Mouse (Mus musculus) midbrain, embryonic 13.5 days (tissue): ENCODE measurements around the gene Fancc. TPM values are rescaled to one million over a fixed set of nuclear protein-coding genes. Genes with fewer than 3 reads are reported as not detected.

Source experiments
- ATAC-seq: fragments of 200-750 bp; cut with Nextera tagmentation; 2 replicates; pipeline ENCODE4 v1.8.0; 2017; ENCODE audit warnings: mild to moderate bottlenecking, moderate TSS enrichment, moderate library complexity
- H3K27ac ChIP-seq: fragments of 300-500 bp; sonication (generic); 2 replicates; pipeline ENCODE4 v1.5.1; 2015; ENCODE audit warnings: inconsistent platforms, mild to moderate bottlenecking, moderate library complexity
- H3K27me3 ChIP-seq: fragments of 300-500 bp; sonication (generic); 2 replicates; pipeline ENCODE4 v1.6.1; 2015; ENCODE audit warnings: mild to moderate bottlenecking, inconsistent platforms
- H3K36me3 ChIP-seq: fragments of 300-500 bp; sonication (generic); 2 replicates; pipeline ENCODE4 v1.6.1; 2015; ENCODE audit warnings: mild to moderate bottlenecking, inconsistent platforms
- H3K4me1 ChIP-seq: fragments of 300-500 bp; sonication (generic); replicated peaks from 2 replicates; pipeline ENCODE4 v1.6.1; 2015; ENCODE audit warnings: inconsistent platforms
- H3K4me2 ChIP-seq: fragments of 300-500 bp; sonication (generic); replicated peaks from 2 replicates; pipeline ENCODE4 v1.6.1; 2015; ENCODE audit warnings: moderate library complexity, mild to moderate bottlenecking, inconsistent platforms
- H3K4me3 ChIP-seq: fragments of 300-500 bp; sonication (generic); replicated peaks from 2 replicates; pipeline ENCODE4 v1.5.1; 2015; ENCODE audit warnings: mild to moderate bottlenecking, inconsistent platforms
- H3K9ac ChIP-seq: fragments of 300-500 bp; sonication (generic); replicated peaks from 2 replicates; pipeline ENCODE4 v1.6.1; 2015; ENCODE audit warnings: mild to moderate bottlenecking, inconsistent platforms
- H3K9me3 ChIP-seq: fragments of 300-500 bp; sonication (generic); 2 replicates; pipeline ENCODE4 v1.6.1; 2016; ENCODE audit warnings: mild to moderate bottlenecking, inconsistent platforms
- WGBS: fragments of 180-500 bp; shearing (Covaris S2); methylation state at CpG from one replicate; pipeline ENCODE4 v1.1.7; 2015; 5-methylcytosine and 5-hydroxymethylcytosine counted together
- polyA plus RNA-seq: library from polyadenylated mRNA; unstranded; fragments of >200 nt; fragmentation: Nextera tagmentation; extraction: Ambion mirVana; gene quantifications from 2 replicates; pipeline ENCODE4 v1.2.1, GENCODE M21; 2015

Fancc gene
- polyA plus RNA-seq, 1 experiment from 2014 or later, result 19.7 TPM

- Histone ChIP-seq H3K36me3 (peaks cover 19% of the 10 kb centered on the region), H3K4me1 (0 out of 2 replicates have a peak, but pooled peaks cover 3% of the 10 kb centered on the region), H3K9me3 (no peaks in the 10 kb centered on the region), H3K27ac (no peak overlapping the region), H3K27me3 (no peaks in the 10 kb centered on the region), H3K4me3 (no peak overlapping the region), H3K4me2 (no peak overlapping the region), H3K9ac (no peak overlapping the region)
- no peak for ATAC-seq
- 83% methylated on average over 3 of the region's 3 CpGs for WGBS
Measured at GRCm38 (mm10) chr13:63309563-63309962, 187.5 kb downstream of the Fancc start.

DNA sequence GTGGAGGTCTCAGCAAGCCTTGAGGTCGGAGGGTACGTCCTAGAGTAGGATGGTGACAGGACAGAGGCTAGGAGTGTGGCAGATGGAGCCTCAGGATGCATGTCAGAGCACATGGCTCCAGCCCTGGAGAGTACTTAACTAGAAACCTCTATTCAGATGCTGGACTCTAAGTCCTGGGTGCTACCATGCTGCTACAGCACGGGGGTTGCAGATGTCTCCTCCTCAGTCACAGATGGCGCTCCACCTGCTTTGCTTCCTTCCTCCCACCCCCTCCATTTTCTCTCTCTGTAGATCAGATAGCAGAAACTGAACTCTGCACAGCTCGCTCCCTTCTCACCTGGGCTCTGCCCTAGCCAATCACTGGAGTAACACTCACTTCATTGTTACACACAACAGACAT, 190.3 kb downstream of the Fancc start:
- Histone ChIP-seq H3K4me3 (no peak overlapping the region), H3K9ac (no peak overlapping the region), H3K36me3 (peaks cover 33% of the 10 kb centered on the region), H3K4me2 (no peak overlapping the region), H3K27ac (no peak overlapping the region), H3K9me3 (no peaks in the 10 kb centered on the region), H3K27me3 (no peaks in the 10 kb centered on the region), H3K4me1 (peaks cover 7% of the 10 kb centered on the region)
- ATAC-seq, result no peak
- 77% methylated on average over 5 of the region's 5 CpGs for WGBS

- Histone ChIP-seq H3K27me3 (no peaks in the 10 kb centered on the region), H3K4me2 (no peak overlapping the region), H3K36me3 (peaks cover 46% of the 10 kb centered on the region), H3K4me3 (no peak overlapping the region), H3K9me3 (no peaks in the 10 kb centered on the region), H3K4me1 (peaks cover 11% of the 10 kb centered on the region), H3K9ac (no peak overlapping the region), H3K27ac (no peak overlapping the region)
- WGBS, result 75% methylated on average over 16 of the region's 16 CpGs
- ATAC-seq, result peak; percentile 46; the same call in 1 of the 2 replicates
Measured at GRCm38 (mm10) chr13:63305160-63306011, 191.7 kb downstream of the Fancc start.

DNA sequence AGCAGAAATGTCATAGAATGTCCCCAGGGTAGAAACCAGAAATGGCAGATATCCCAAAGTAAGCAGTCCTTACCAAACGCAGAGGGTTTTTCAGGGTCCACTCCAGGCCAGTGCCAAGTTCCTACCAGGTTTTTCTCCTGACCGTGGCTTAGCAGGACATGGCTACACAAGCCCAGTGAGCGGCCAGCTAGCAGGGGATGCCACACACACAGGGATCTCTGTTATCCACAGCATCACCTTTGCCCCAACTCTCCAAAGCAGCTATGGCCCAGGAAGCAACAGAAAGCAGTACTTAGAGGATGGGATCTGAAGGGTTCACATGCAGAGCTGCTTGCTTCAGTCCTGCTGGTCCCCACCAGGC, 192.3 kb downstream of the Fancc start:
- 59% methylated on average over 3 of the region's 3 CpGs for WGBS
- H3K4me1 ChIP-seq, result peaks cover 11% of the 10 kb centered on the region
- H3K4me3 ChIP-seq, result no peak overlapping the region
- H3K27me3 ChIP-seq, result no peaks in the 10 kb centered on the region
- H3K27ac ChIP-seq, result no peak overlapping the region
- no peak overlapping the region for H3K9ac ChIP-seq
- no peaks in the 10 kb centered on the region for H3K9me3 ChIP-seq
- no peak overlapping the region for H3K4me2 ChIP-seq
- peaks cover 52% of the 10 kb centered on the region for H3K36me3 ChIP-seq
- no peak for ATAC-seq

GRCm38 (mm10) chr13:63304124-63304792, 192.8 kb downstream of the Fancc start:
- ATAC-seq, result no peak
- peaks cover 53% of the 10 kb centered on the region for H3K36me3 ChIP-seq
- peaks cover 11% of the 10 kb centered on the region for H3K4me1 ChIP-seq
- H3K9me3 ChIP-seq, result no peaks in the 10 kb centered on the region
- no peak overlapping the region for H3K4me2 ChIP-seq
- no peak overlapping the region for H3K4me3 ChIP-seq
- 84% methylated on average over 6 of the region's 6 CpGs for WGBS
- no peak overlapping the region for H3K27ac ChIP-seq
- H3K9ac ChIP-seq, result no peak overlapping the region
- no peaks in the 10 kb centered on the region for H3K27me3 ChIP-seq

DNA sequence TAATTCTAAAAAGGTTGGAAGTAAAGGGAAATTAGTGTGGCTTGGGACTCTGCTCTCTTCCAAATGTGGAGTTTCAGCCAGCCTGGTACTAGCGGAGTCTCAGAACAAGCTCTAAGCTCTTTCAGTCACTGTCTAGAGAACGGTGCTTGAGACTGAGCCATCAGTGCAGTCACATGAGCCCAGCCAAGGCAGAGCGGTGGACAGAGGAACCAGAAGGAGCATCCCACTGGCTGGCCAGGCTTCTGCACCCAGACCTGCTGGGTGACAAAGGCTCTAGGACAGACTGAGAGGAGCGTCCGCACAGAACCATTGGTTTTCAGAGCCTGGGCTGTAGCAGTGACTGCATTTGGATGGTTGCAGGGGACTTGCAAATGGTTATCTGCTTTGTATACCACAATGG, 194.7 kb downstream of the Fancc start:
- no peak for ATAC-seq
- peaks cover 66% of the 10 kb centered on the region for H3K36me3 ChIP-seq
- H3K27ac ChIP-seq, result 0 out of 2 replicates have a peak overlapping the region, but pooled peaks have one; percentile 5
- H3K9ac ChIP-seq, result no peak overlapping the region
- H3K27me3 ChIP-seq, result no peaks in the 10 kb centered on the region
- H3K4me2 ChIP-seq, result no peak overlapping the region
- H3K4me3 ChIP-seq, result no peak overlapping the region
- H3K9me3 ChIP-seq, result no peaks in the 10 kb centered on the region
- peaks cover 11% of the 10 kb centered on the region for H3K4me1 ChIP-seq
- 90% methylated on average over 5 of the region's 5 CpGs for WGBS

GRCm38 (mm10) chr13:63301764-63302209, 195.3 kb downstream of the Fancc start:
- H3K9ac ChIP-seq, result no peak overlapping the region
- H3K36me3 ChIP-seq, result peaks cover 66% of the 10 kb centered on the region
- no peaks in the 10 kb centered on the region for H3K27me3 ChIP-seq
- H3K27ac ChIP-seq, result peak overlapping the region; percentile 27; the same call in 1 of the 2 replicates
- WGBS, result 37% methylated on average over 3 of the region's 3 CpGs
- no peaks in the 10 kb centered on the region for H3K9me3 ChIP-seq
- no peak overlapping the region for H3K4me2 ChIP-seq
- H3K4me1 ChIP-seq, result peaks cover 11% of the 10 kb centered on the region
- no peak overlapping the region for H3K4me3 ChIP-seq
- peak; percentile 12; the same call in 1 of the 2 replicates for ATAC-seq

- no peak overlapping the region for H3K4me3 ChIP-seq
- H3K9ac ChIP-seq, result no peak overlapping the region
- H3K27me3 ChIP-seq, result no peaks in the 10 kb centered on the region
- H3K27ac ChIP-seq, result no peak overlapping the region
- ATAC-seq, result no peak
- peaks cover 66% of the 10 kb centered on the region for H3K36me3 ChIP-seq
- 82% methylated on average over 7 of the region's 7 CpGs for WGBS
- no peaks in the 10 kb centered on the region for H3K9me3 ChIP-seq
- no peak overlapping the region for H3K4me2 ChIP-seq
- H3K4me1 ChIP-seq, result peaks cover 11% of the 10 kb centered on the region
Measured at GRCm38 (mm10) chr13:63300929-63301328, 196.1 kb downstream of the Fancc start.

DNA sequence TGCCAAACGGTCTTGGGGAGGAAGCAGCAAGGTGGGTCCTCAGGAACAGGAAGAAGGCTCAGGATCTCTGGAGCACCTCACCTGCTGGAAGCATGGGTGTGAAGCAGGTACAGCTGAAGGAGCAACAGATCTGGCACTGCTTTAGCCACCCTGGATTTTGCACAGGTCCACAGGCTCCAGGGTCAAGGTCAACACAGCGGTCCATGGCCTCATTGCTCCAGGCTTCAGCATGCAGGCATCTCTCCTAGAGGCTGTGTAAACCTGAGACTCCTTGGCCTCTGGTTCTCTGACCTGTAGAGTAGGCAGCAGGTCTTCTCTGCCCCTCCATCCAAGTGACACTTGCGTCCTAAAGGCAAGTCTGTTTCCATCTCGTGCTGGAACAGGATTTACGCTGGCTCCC, 198.1 kb downstream of the Fancc start:
- 93% methylated on average over 5 of the region's 5 CpGs for WGBS
- peaks cover 58% of the 10 kb centered on the region for H3K36me3 ChIP-seq
- peaks cover 23% of the 10 kb centered on the region for H3K4me1 ChIP-seq
- no peak overlapping the region for H3K27ac ChIP-seq
- no peak overlapping the region for H3K9ac ChIP-seq
- no peak overlapping the region for H3K4me3 ChIP-seq
- no peaks in the 10 kb centered on the region for H3K9me3 ChIP-seq
- no peak for ATAC-seq
- no peak overlapping the region for H3K4me2 ChIP-seq
- no peaks in the 10 kb centered on the region for H3K27me3 ChIP-seq

- no peak overlapping the region for H3K27ac ChIP-seq
- no peak overlapping the region for H3K4me3 ChIP-seq
- no peak overlapping the region for H3K9ac ChIP-seq
- no peak overlapping the region for H3K4me2 ChIP-seq
- no peaks in the 10 kb centered on the region for H3K9me3 ChIP-seq
- 95% methylated on average over 3 of the region's 3 CpGs for WGBS
- H3K36me3 ChIP-seq, result peaks cover 49% of the 10 kb centered on the region
- H3K4me1 ChIP-seq, result peaks cover 29% of the 10 kb centered on the region
- H3K27me3 ChIP-seq, result no peaks in the 10 kb centered on the region
- ATAC-seq, result no peak
Measured at GRCm38 (mm10) chr13:63297933-63298332, 199.1 kb downstream of the Fancc start.

DNA sequence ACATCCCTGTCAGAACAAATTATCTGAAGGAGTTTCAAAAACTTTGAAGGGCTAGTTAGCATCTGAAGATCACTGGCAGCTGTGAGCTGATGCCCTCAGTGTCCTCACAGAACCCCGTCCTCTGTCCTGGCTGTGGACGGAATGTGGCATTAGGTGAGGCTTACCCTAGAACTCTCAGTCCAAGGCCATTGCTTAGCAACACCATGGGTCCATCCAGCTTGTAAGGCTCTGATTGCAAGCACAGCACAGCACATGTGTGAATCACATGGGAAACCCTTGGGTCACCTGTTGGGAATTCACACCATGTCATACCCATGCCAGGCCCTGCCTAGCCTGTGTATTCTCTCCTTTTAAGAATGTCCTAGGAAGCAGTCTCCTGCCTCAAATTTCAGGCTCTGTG, 200.1 kb downstream of the Fancc start:
- no peak for ATAC-seq
- 0 out of 2 replicates have a peak, but pooled peaks cover 3% of the 10 kb centered on the region for H3K27me3 ChIP-seq
- WGBS, result 92% methylated on average over 2 of the region's 2 CpGs
- H3K4me1 ChIP-seq, result peaks cover 27% of the 10 kb centered on the region
- H3K4me3 ChIP-seq, result no peak overlapping the region
- peaks cover 42% of the 10 kb centered on the region for H3K36me3 ChIP-seq
- no peak overlapping the region for H3K9ac ChIP-seq
- no peak overlapping the region for H3K4me2 ChIP-seq
- no peaks in the 10 kb centered on the region for H3K9me3 ChIP-seq
- no peak overlapping the region for H3K27ac ChIP-seq

DNA sequence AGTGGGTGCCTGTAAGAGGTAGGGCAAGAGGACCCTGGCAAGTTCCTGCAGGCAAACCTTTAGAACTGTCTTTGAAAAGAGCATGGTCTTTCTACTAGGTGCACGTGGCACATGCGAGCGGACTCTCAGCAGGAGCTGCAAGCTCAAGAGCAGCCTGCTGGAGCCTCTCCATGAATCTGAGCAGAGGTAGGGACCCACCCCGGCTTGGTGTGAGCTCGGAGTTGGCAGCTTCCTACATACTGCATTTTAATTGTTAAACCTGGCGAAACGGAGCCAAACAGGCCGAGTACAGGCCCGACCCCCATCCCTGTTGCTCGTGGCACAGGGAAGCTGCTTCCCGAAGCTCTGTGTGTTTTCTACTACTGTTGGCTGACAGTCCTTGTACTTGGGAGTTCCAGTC, 200.8 kb downstream of the Fancc start:
- ATAC-seq, result no peak
- Histone ChIP-seq H3K4me1 (peaks cover 21% of the 10 kb centered on the region), H3K9me3 (no peaks in the 10 kb centered on the region), H3K9ac (no peak overlapping the region), H3K27ac (no peak overlapping the region), H3K27me3 (0 out of 2 replicates have a peak, but pooled peaks cover 3% of the 10 kb centered on the region), H3K4me3 (no peak overlapping the region), H3K36me3 (peaks cover 36% of the 10 kb centered on the region), H3K4me2 (no peak overlapping the region)
- WGBS, result 93% methylated on average over 11 of the region's 11 CpGs
